Mouse (Mus musculus) common myeloid progenitor, adult 5-6 weeks (primary cell): ENCODE measurements around the gene Sh3rf1. TPM values are rescaled to one million over a fixed set of nuclear protein-coding genes. Genes with fewer than 3 reads are reported as not detected.

Experiments
- ATAC-seq: replicated peaks from 2 replicates; pipeline ENCODE4 v1.8.0; 2016; ENCODE audit warnings: low read depth, mild to moderate bottlenecking, moderate TSS enrichment, inconsistent platforms; ENCODE audit not compliant: poor library complexity, severe bottlenecking
- total RNA-seq: library from RNA; stranded (forward); fragments of 200-1000, 187-1606 nt; gene quantifications from 2 replicates; pipeline ENCODE4 v1.2.3, GENCODE M21; 2017

Gene Sh3rf1
- total RNA-seq, 1 experiment from 2014 or later: 4.6 TPM

- no peak for ATAC-seq
Measured at GRCm38 (mm10) chr8:61279030-61279429, 55.4 kb downstream of the Sh3rf1 start.

- no peak for ATAC-seq
Measured at GRCm38 (mm10) chr8:61282303-61283168, 58.9 kb downstream of the Sh3rf1 start.

GRCm38 (mm10) chr8:61283169-61284081 is 59.8 kb downstream of the Sh3rf1 start:
- ATAC-seq: peak; percentile 34; the same call in 1 of the 2 replicates

- ATAC-seq: no peak
Measured at GRCm38 (mm10) chr8:61285896-61286295, 62.2 kb downstream of the Sh3rf1 start.

GRCm38 (mm10) chr8:61286394-61286793 is 62.7 kb downstream of the Sh3rf1 start:
- peak; percentile 76 for ATAC-seq

- peak; percentile 47 for ATAC-seq
Measured at GRCm38 (mm10) chr8:61286795-61287385, 63.2 kb downstream of the Sh3rf1 start.

- no peak for ATAC-seq
Measured at GRCm38 (mm10) chr8:61288006-61288566, 64.4 kb downstream of the Sh3rf1 start.

GRCm38 (mm10) chr8:61288676-61289075 is 65.0 kb downstream of the Sh3rf1 start:
- ATAC-seq: no peak

- no peak for ATAC-seq
Measured at GRCm38 (mm10) chr8:61295040-61295439, 71.4 kb downstream of the Sh3rf1 start.

GRCm38 (mm10) chr8:61295441-61295840 is 71.8 kb downstream of the Sh3rf1 start:
- no peak for ATAC-seq

- no peak for ATAC-seq
Measured at GRCm38 (mm10) chr8:61298828-61299227, 75.2 kb downstream of the Sh3rf1 start.

GRCm38 (mm10) chr8:61301298-61302028 is 77.8 kb downstream of the Sh3rf1 start:
- no peak for ATAC-seq

GRCm38 (mm10) chr8:61302029-61302368 is 78.3 kb downstream of the Sh3rf1 start:
- no peak for ATAC-seq

GRCm38 (mm10) chr8:61305451-61306070 is 81.9 kb downstream of the Sh3rf1 start:
- ATAC-seq: peak; percentile 36; the same call in 1 of the 2 replicates

GRCm38 (mm10) chr8:61306501-61307112 is 82.9 kb downstream of the Sh3rf1 start:
- ATAC-seq: no peak

- ATAC-seq: no peak
Measured at GRCm38 (mm10) chr8:61308896-61309295, 85.2 kb downstream of the Sh3rf1 start.

- no peak for ATAC-seq
Measured at GRCm38 (mm10) chr8:61309530-61310402, 86.1 kb downstream of the Sh3rf1 start.

- ATAC-seq: no peak
Measured at GRCm38 (mm10) chr8:61310403-61310871, 86.8 kb downstream of the Sh3rf1 start.
